Mouse (Mus musculus) gastrocnemius, postnatal 36 days (tissue): ENCODE results near the gene Tent5b. TPM values are rescaled to one million over a fixed set of nuclear protein-coding genes. Genes with fewer than 3 reads are reported as not detected.
"Not testable (repeated sequence)": the region's sequence is repeated elsewhere in the genome, so short reads cannot be mapped to it uniquely, and the experiment has no call there.

ENCODE experiments used
- DNase-seq, 2 experiments: peaks; one replicate each; pipeline ENCODE4 v3.0.0; 2022
- intact Hi-C: fragments of 180-260 bp; cut with DNase I; formaldehyde crosslinking; loops from one replicate; pipeline ENCODE4 v1.15.1; 2025
- total RNA-seq, 2 experiments: library from RNA; stranded (reverse); gene quantifications; 2 replicates each; pipeline ENCODE4 v1.2.3; 2021

Tent5b gene
- total RNA-seq, 2 experiments from 2014 or later = 0.59 to 1.0 TPM

- intact Hi-C loops = no loop called here
- DNase-seq = no peak
Observed at GRCm38 (mm10) chr4:133496738-133497445, 17.0 kb downstream of the Tent5b start.

GRCm38 (mm10) chr4:133497461-133498159, 17.7 kb downstream of the Tent5b start:
- intact Hi-C loops = no loop called here
- no peak for DNase-seq

- DNase-seq = peak in 1 of 2 experiments; percentile 54
- intact Hi-C loops = no loop called here
Observed at GRCm38 (mm10) chr4:133498160-133498724, 18.3 kb downstream of the Tent5b start, which contains the start of gene Trnp1. TSS of gene Trnp1 (minus strand) at chr4:133498550.

GRCm38 (mm10) chr4:133501514-133501913, 21.6 kb downstream of the Tent5b start:
- no peak for DNase-seq
- intact Hi-C loops = no loop called here

GRCm38 (mm10) chr4:133504300-133504699, 24.4 kb downstream of the Tent5b start:
- DNase-seq = no peak
- intact Hi-C loops = no loop called here

- no peak for DNase-seq
Observed at GRCm38 (mm10) chr4:133504755-133505485, 25.0 kb downstream of the Tent5b start.

GRCm38 (mm10) chr4:133506573-133506972, 26.6 kb downstream of the Tent5b start:
- intact Hi-C loops = no loop called here
- no peak for DNase-seq

More at GRCm38 (mm10) chr4:133504755-133505485, 25.0 kb downstream of the Tent5b start:
- intact Hi-C loops = no loop called here

- intact Hi-C loops = no loop called here
Observed at GRCm38 (mm10) chr4:133508990-133509389, 29.1 kb downstream of the Tent5b start.

GRCm38 (mm10) chr4:133511050-133511449, 31.1 kb downstream of the Tent5b start:
- DNase-seq = no peak
- intact Hi-C loops = loop anchor here (5.0 kb wide), 2 partner anchors 34 to 89 kb away; no protein-coding TSS in a partner anchor

More at GRCm38 (mm10) chr4:133508990-133509389, 29.1 kb downstream of the Tent5b start:
- no peak for DNase-seq

- not testable (repeated sequence) for DNase-seq
- intact Hi-C loops = loop anchor here (5.0 kb wide), 2 partner anchors 35 to 90 kb away; no protein-coding TSS in a partner anchor
Observed at GRCm38 (mm10) chr4:133512511-133512910, 32.6 kb downstream of the Tent5b start.

GRCm38 (mm10) chr4:133512972-133513371, 33.0 kb downstream of the Tent5b start:
- intact Hi-C loops = loop anchor here (5.0 kb wide), 2 partner anchors 36 to 91 kb away; no protein-coding TSS in a partner anchor
- DNase-seq = peak; percentile 50 to 64

- no peak for DNase-seq
- intact Hi-C loops = no loop called here
Observed at GRCm38 (mm10) chr4:133518601-133519368, 38.9 kb downstream of the Tent5b start, which contains the start of gene Kdf1. TSS of gene Kdf1 (plus strand) at chr4:133518963.

GRCm38 (mm10) chr4:133519369-133519665, 39.4 kb downstream of the Tent5b start:
- intact Hi-C loops = no loop called here
- no peak for DNase-seq

GRCm38 (mm10) chr4:133521502-133521901, 41.6 kb downstream of the Tent5b start:
- intact Hi-C loops = no loop called here
- DNase-seq = no peak

- intact Hi-C loops = no loop called here
Observed at GRCm38 (mm10) chr4:133527788-133528187, 47.9 kb downstream of the Tent5b start.

GRCm38 (mm10) chr4:133532777-133533176, 52.8 kb downstream of the Tent5b start:
- intact Hi-C loops = no loop called here
- DNase-seq = no peak

More at GRCm38 (mm10) chr4:133527788-133528187, 47.9 kb downstream of the Tent5b start:
- no peak for DNase-seq

- DNase-seq = no peak
- intact Hi-C loops = no loop called here
Observed at GRCm38 (mm10) chr4:133536081-133536480, 56.1 kb downstream of the Tent5b start.

GRCm38 (mm10) chr4:133536652-133537051, 56.7 kb downstream of the Tent5b start:
- intact Hi-C loops = no loop called here
- no peak for DNase-seq
